Mouse (Mus musculus): ENCODE data around the gene Glcci1. TPM values are rescaled to one million over a fixed set of nuclear protein-coding genes. Genes with fewer than 3 reads are reported as not detected.
A peak's percentile ranks its signal among the peaks of the same experiment; 100 is the strongest.

The Glcci1 gene
- polyA plus RNA-seq (2015; fragmentation: Nextera tagmentation; extraction: Ambion mirVana), result 16.1 and 16.6 TPM in 2 replicates

GRCm38 (mm10) chr6:8509551-8509950 lies at the start of gene Glcci1:
Gene Glcci1 (plus strand): TSS chr6:8509600.
- Histone ChIP-seq H3K27me3 (no peaks in the 10 kb centered on the region), H3K36me3 (no peaks in the 10 kb centered on the region), H3K27ac (peak within 1 kb of the TSS; percentile 99), H3K9me3 (no peaks in the 10 kb centered on the region), H3K4me3 (peak within 1 kb of the TSS; percentile 97), H3K9ac (peak within 1 kb of the TSS; percentile 99), H3K4me1 (peaks cover 22% of the 10 kb centered on the region), H3K4me2 (replicated peaks) (peak within 1 kb of the TSS; percentile 75)
- peak; percentile 84 for ATAC-seq (ENCODE audit: low FRiP score, low read depth)
- under 1% methylated on average over 33 of the region's 69 CpGs for WGBS

GRCm38 (mm10) chr6:8462447-8462846 lies 47.0 kb upstream of the Glcci1 start:
- no peak overlapping the region for H3K9ac ChIP-seq
- H3K4me2 ChIP-seq (replicated peaks), result no peak overlapping the region
- 88% methylated on average over 2 of the region's 2 CpGs for WGBS
- H3K27ac ChIP-seq, result no peak overlapping the region
- no peaks in the 10 kb centered on the region for H3K9me3 ChIP-seq
- H3K36me3 ChIP-seq, result no peaks in the 10 kb centered on the region
- H3K4me3 ChIP-seq, result no peak overlapping the region
- H3K27me3 ChIP-seq, result no peaks in the 10 kb centered on the region
- ATAC-seq (ENCODE audit: low FRiP score, low read depth), result no peak
- peaks cover 15% of the 10 kb centered on the region for H3K4me1 ChIP-seq

- Histone ChIP-seq H3K9ac (no peak overlapping the region), H3K4me1 (peaks cover 16% of the 10 kb centered on the region), H3K36me3 (no peaks in the 10 kb centered on the region), H3K9me3 (no peaks in the 10 kb centered on the region), H3K27ac (peak overlapping the region; percentile 29; the same call in 1 of the 2 replicates), H3K27me3 (no peaks in the 10 kb centered on the region), H3K4me3 (no peak overlapping the region), H3K4me2 (replicated peaks) (no peak overlapping the region)
- 25% methylated on average over 1 of the region's 1 CpGs for WGBS
- ATAC-seq (ENCODE audit: low FRiP score, low read depth), result peak; percentile 59; the same call in 1 of the 2 replicates
Measured at GRCm38 (mm10) chr6:8465388-8465787, 44.0 kb upstream of the Glcci1 start.

- Histone ChIP-seq H3K27ac (no peak overlapping the region), H3K9me3 (no peaks in the 10 kb centered on the region), H3K36me3 (no peaks in the 10 kb centered on the region), H3K9ac (no peak overlapping the region), H3K4me3 (no peak overlapping the region), H3K4me2 (replicated peaks) (no peak overlapping the region), H3K27me3 (no peaks in the 10 kb centered on the region), H3K4me1 (peaks cover 16% of the 10 kb centered on the region)
- WGBS, result 63% methylated on average over 5 of the region's 5 CpGs
- no peak for ATAC-seq (ENCODE audit: low FRiP score, low read depth)
Measured at GRCm38 (mm10) chr6:8465985-8466384, 43.4 kb upstream of the Glcci1 start.

GRCm38 (mm10) chr6:8467667-8468337 lies 41.6 kb upstream of the Glcci1 start:
- Histone ChIP-seq H3K27ac (no peak overlapping the region), H3K27me3 (no peaks in the 10 kb centered on the region), H3K4me1 (peaks cover 16% of the 10 kb centered on the region), H3K4me2 (replicated peaks) (no peak overlapping the region), H3K4me3 (no peak overlapping the region), H3K9me3 (no peaks in the 10 kb centered on the region), H3K9ac (no peak overlapping the region), H3K36me3 (no peaks in the 10 kb centered on the region)
- ATAC-seq (ENCODE audit: low FRiP score, low read depth), result no peak
- WGBS, result 66% methylated on average over 10 of the region's 10 CpGs

- Histone ChIP-seq H3K4me1 (peaks cover 12% of the 10 kb centered on the region), H3K4me3 (no peak overlapping the region), H3K9me3 (no peaks in the 10 kb centered on the region), H3K9ac (no peak overlapping the region), H3K27me3 (no peaks in the 10 kb centered on the region), H3K36me3 (no peaks in the 10 kb centered on the region), H3K27ac (no peak overlapping the region), H3K4me2 (replicated peaks) (no peak overlapping the region)
- no peak for ATAC-seq (ENCODE audit: low FRiP score, low read depth)
- WGBS, result 81% methylated on average over 3 of the region's 3 CpGs
Measured at GRCm38 (mm10) chr6:8469918-8470317, 39.5 kb upstream of the Glcci1 start.

GRCm38 (mm10) chr6:8472125-8472524 lies 37.3 kb upstream of the Glcci1 start:
- peaks cover 4% of the 10 kb centered on the region; the same call in 1 of the 2 replicates for H3K4me1 ChIP-seq
- H3K36me3 ChIP-seq, result no peaks in the 10 kb centered on the region
- no peak overlapping the region for H3K4me3 ChIP-seq
- H3K9me3 ChIP-seq, result no peaks in the 10 kb centered on the region
- no peak overlapping the region for H3K9ac ChIP-seq
- 83% methylated on average over 3 of the region's 3 CpGs for WGBS
- H3K4me2 ChIP-seq (replicated peaks), result no peak overlapping the region
- ATAC-seq (ENCODE audit: low FRiP score, low read depth), result no peak
- H3K27me3 ChIP-seq, result no peaks in the 10 kb centered on the region
- H3K27ac ChIP-seq, result no peak overlapping the region

GRCm38 (mm10) chr6:8472915-8473314 lies 36.5 kb upstream of the Glcci1 start:
- Histone ChIP-seq H3K27ac (no peak overlapping the region), H3K4me3 (no peak overlapping the region), H3K27me3 (no peaks in the 10 kb centered on the region), H3K36me3 (no peaks in the 10 kb centered on the region), H3K9ac (no peak overlapping the region), H3K9me3 (no peaks in the 10 kb centered on the region), H3K4me1 (peaks cover 3% of the 10 kb centered on the region; the same call in 1 of the 2 replicates), H3K4me2 (replicated peaks) (no peak overlapping the region)
- ATAC-seq (ENCODE audit: low FRiP score, low read depth), result no peak
- WGBS, result 60% methylated on average over 5 of the region's 5 CpGs

- Histone ChIP-seq H3K4me3 (no peak overlapping the region), H3K27me3 (no peaks in the 10 kb centered on the region), H3K36me3 (no peaks in the 10 kb centered on the region), H3K4me2 (replicated peaks) (no peak overlapping the region), H3K9me3 (no peaks in the 10 kb centered on the region), H3K9ac (no peak overlapping the region), H3K4me1 (no peaks in the 10 kb centered on the region), H3K27ac (no peak overlapping the region)
- 56% methylated on average over 5 of the region's 5 CpGs for WGBS
- no peak for ATAC-seq (ENCODE audit: low FRiP score, low read depth)
Measured at GRCm38 (mm10) chr6:8473498-8473897, 35.9 kb upstream of the Glcci1 start.

GRCm38 (mm10) chr6:8474316-8474715 lies 35.1 kb upstream of the Glcci1 start:
- 78% methylated on average over 3 of the region's 3 CpGs for WGBS
- Histone ChIP-seq H3K4me2 (replicated peaks) (no peak overlapping the region), H3K4me3 (no peak overlapping the region), H3K4me1 (no peaks in the 10 kb centered on the region), H3K27ac (no peak overlapping the region), H3K27me3 (no peaks in the 10 kb centered on the region), H3K9ac (no peak overlapping the region), H3K9me3 (no peaks in the 10 kb centered on the region), H3K36me3 (no peaks in the 10 kb centered on the region)
- ATAC-seq (ENCODE audit: low FRiP score, low read depth), result no peak

- Histone ChIP-seq H3K9ac (no peak overlapping the region), H3K27me3 (no peaks in the 10 kb centered on the region), H3K27ac (no peak overlapping the region), H3K36me3 (no peaks in the 10 kb centered on the region), H3K4me1 (no peaks in the 10 kb centered on the region), H3K9me3 (no peaks in the 10 kb centered on the region), H3K4me3 (no peak overlapping the region), H3K4me2 (replicated peaks) (no peak overlapping the region)
- ATAC-seq (ENCODE audit: low FRiP score, low read depth), result peak; percentile 59; the same call in 1 of the 2 replicates
- 75% methylated on average over 4 of the region's 4 CpGs for WGBS
Measured at GRCm38 (mm10) chr6:8474820-8475219, 34.6 kb upstream of the Glcci1 start.

GRCm38 (mm10) chr6:8479176-8479575 lies 30.2 kb upstream of the Glcci1 start:
- Histone ChIP-seq H3K27ac (no peak overlapping the region), H3K4me3 (no peak overlapping the region), H3K9me3 (no peaks in the 10 kb centered on the region), H3K9ac (no peak overlapping the region), H3K36me3 (no peaks in the 10 kb centered on the region), H3K27me3 (no peaks in the 10 kb centered on the region), H3K4me1 (no peaks in the 10 kb centered on the region), H3K4me2 (replicated peaks) (no peak overlapping the region)
- 34% methylated on average over 1 of the region's 1 CpGs for WGBS
- no peak; the same call in 1 of the 2 replicates for ATAC-seq (ENCODE audit: low FRiP score, low read depth)
